Mouse (Mus musculus) thymus, adult 2 months (tissue): ENCODE data around the gene Myzap.

Experiments used
- CTCF ChIP-seq: fragments of 200-500 bp; IDR thresholded peaks from 2 replicates; pipeline ENCODE4 v1.5.1; 2012; ENCODE audit warnings: mild to moderate bottlenecking, control low read depth, low read length, moderate library complexity, borderline replicate concordance; ENCODE audit not compliant: control insufficient read depth, poor library complexity, insufficient read depth; ENCODE audit errors: extremely low read depth
- POLR2A ChIP-seq: fragments of 200-500 bp; IDR thresholded peaks from 2 replicates; pipeline ENCODE4 v1.6.1; 2012; ENCODE audit warnings: mild to moderate bottlenecking, low read length, control low read depth, moderate library complexity; ENCODE audit not compliant: control insufficient read depth, poor library complexity, insufficient read depth; ENCODE audit errors: extremely low read depth

DNA sequence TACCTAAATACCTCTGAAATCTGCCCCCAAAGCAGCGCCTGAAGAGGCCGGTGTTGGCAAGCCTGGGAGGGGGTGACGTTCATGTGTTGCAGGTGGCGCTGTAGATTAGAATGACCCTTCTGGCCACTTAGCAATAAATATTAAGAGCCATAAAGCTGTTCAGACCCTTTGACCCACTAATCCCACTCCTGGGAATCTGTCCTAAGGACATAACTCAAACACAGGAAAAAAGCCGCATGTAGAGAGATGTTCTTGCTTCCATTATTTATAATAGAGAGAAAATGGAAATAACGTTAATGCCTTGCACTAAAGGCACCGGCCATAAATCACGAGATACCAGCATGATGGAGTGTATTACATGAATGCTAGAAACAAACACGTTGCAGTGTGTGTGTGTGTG is 64.7 kb downstream of the Myzap start:
- TF ChIP-seq POLR2A (no peak), CTCF (no peak)
